Mouse (Mus musculus) G1E (cell line): ENCODE measurements around the gene Angptl2. TPM values are rescaled to one million over a fixed set of nuclear protein-coding genes. Genes with fewer than 3 reads are reported as not detected.

Experiments
- ATAC-seq: 2 replicates; pipeline ENCODE4 v1.8.0; 2016; ENCODE audit warnings: mild to moderate bottlenecking; ENCODE audit not compliant: insufficient number of reproducible peaks, poor library complexity, low FRiP score, severe bottlenecking; ENCODE audit errors: extremely low read depth
- DNase-seq: peaks from one replicate; pipeline ENCODE4 v3.0.0; 2012; ENCODE audit warnings: low spot score
- H3K27me3 ChIP-seq: 2 replicates; pipeline ENCODE4 v1.6.1; 2012; ENCODE audit warnings: mild to moderate bottlenecking, low read length, inconsistent platforms; ENCODE audit not compliant: insufficient read depth
- H3K36me3 ChIP-seq: replicated peaks from 2 replicates; pipeline ENCODE3; 2012; ENCODE audit warnings: mild to moderate bottlenecking, inconsistent platforms
- H3K4me1 ChIP-seq: 2 replicates; pipeline ENCODE4 v1.6.1; 2012; ENCODE audit warnings: low read depth, low read length, inconsistent platforms, mixed read lengths; ENCODE audit not compliant: insufficient read depth
- H3K4me3 ChIP-seq: 2 replicates; pipeline ENCODE4 v1.5.1; 2012; ENCODE audit warnings: low read depth, mild to moderate bottlenecking, inconsistent platforms, low read length, moderate library complexity, mixed read lengths
- H3K9me3 ChIP-seq: replicated peaks from 2 replicates; pipeline ENCODE4 v1.6.1; 2012; ENCODE audit warnings: inconsistent platforms
- CTCF ChIP-seq: IDR thresholded peaks from 2 replicates; pipeline ENCODE4 v1.5.1; 2012; ENCODE audit warnings: low read depth, low read length, inconsistent platforms, mixed read lengths
- GATA1 ChIP-seq: IDR thresholded peaks from 2 replicates; pipeline ENCODE4 v1.6.1; 2012; ENCODE audit warnings: borderline replicate concordance, low read length, inconsistent platforms, mixed read lengths
- GATA2 ChIP-seq: IDR thresholded peaks from 2 replicates; pipeline ENCODE4 v1.6.1; 2012; ENCODE audit warnings: low read depth, low read length, inconsistent platforms, borderline replicate concordance
- POLR2AphosphoS5 ChIP-seq: IDR thresholded peaks from 2 replicates; pipeline ENCODE4 v1.6.1; 2012; ENCODE audit warnings: low read depth, low read length, inconsistent platforms; ENCODE audit not compliant: insufficient replicate concordance
- TAL1 ChIP-seq: conservative IDR thresholded peaks from 2 replicates; pipeline ENCODE4 v1.6.1; 2012; ENCODE audit warnings: low read depth, low read length, inconsistent platforms, mixed read lengths
- polyA plus RNA-seq: library from polyadenylated mRNA; stranded (reverse); fragments of >175 nt; gene quantifications from 2 replicates; pipeline ENCODE4 v1.2.3, GENCODE M21; 2012
- total RNA-seq, 2 experiments: library from RNA; stranded (forward) in 1 of 2; stranded (reverse) in 1 of 2; fragments of 200-1000 nt in 1 of 2; fragments of >200 nt in 1 of 2; fragmentation: Nextera tagmentation in 1 of 2; gene quantifications; 2 replicates each; pipeline ENCODE4 v1.2.3; 2014 to 2017

Gene Angptl2
- total and polyA plus RNA-seq, 3 experiments: 0.11 TPM; not detected in 2

DNA sequence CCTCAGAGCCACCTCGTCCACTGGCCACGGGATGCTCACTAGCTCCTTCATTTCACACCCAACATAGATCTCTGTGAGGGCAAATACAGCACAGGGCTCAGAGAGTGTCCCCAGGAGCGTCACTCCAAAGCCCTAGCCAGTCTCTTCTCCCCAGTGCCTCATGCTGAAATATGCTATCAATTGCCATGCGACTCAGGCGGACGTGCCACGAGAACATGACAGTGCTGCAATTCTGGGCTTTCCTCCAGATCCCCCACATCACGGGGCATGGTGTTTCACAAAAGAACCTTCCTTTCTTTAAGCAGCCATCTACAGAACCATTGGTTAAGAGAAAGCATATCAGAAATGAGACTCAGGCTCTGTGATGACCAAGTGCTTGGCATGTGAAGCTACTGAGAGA, 44.9 kb downstream of the Angptl2 start:
- ATAC-seq (no peak), DNase-seq (no peak)
- Histone ChIP-seq H3K4me3 (no peak overlapping the region), H3K27me3 (no peaks in the 10 kb centered on the region), H3K36me3 (peaks cover 8% of the 10 kb centered on the region), H3K4me1 (peaks cover 12% of the 10 kb centered on the region), H3K9me3 (no peaks in the 10 kb centered on the region)
- TF ChIP-seq GATA2 (no peak), GATA1 (no peak), POLR2AphosphoS5 (no peak), CTCF (no peak), TAL1 (no peak)

DNA sequence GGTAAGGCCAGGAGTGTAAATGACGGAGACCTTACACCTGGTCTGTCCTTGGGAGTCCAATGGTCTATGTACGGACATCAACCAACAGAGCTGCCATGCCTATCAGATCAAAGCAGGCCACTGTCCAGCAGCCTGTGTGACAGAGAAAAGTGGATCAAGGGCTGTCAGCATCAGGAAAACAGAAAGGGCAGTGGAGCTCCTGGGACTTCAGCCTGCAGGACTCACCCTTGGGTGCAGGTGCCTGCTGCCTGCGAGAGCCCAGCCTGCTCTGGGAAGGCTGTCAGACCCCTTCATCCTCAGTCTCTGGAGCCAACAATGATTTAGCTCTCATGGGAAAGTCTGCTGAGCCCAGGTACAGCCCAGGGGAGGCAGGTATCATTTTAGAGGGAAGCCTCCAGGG, 45.6 kb downstream of the Angptl2 start:
- Histone ChIP-seq H3K4me3 (no peak overlapping the region), H3K4me1 (peaks cover 10% of the 10 kb centered on the region), H3K27me3 (no peaks in the 10 kb centered on the region), H3K36me3 (peaks cover 6% of the 10 kb centered on the region), H3K9me3 (no peaks in the 10 kb centered on the region)
- no peak for ATAC-seq
- TF ChIP-seq POLR2AphosphoS5 (no peak), TAL1 (no peak), GATA1 (no peak), GATA2 (no peak), CTCF (no peak)
- no peak for DNase-seq

DNA sequence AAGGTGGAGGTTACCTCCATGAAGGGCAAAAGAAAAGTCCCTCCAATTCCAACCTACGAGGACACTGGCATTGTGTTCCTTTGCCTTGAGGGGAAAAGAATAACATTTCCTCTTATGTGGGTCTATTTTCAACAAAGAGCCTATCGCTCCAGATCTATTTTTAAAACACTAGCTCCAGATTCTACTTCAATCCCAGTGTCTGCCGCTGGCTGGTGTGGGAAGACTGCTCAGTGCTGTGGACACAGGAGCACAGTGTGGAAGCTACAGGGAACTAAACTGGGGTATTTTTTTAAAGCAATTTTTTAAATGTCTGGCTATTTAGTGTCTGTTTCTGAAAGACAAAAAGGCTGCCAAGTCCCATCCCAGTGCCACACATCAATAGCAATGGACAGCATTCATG, 49.9 kb downstream of the Angptl2 start:
- DNase-seq (no peak), ATAC-seq (no peak)
- TF ChIP-seq POLR2AphosphoS5: no peak
- TF ChIP-seq GATA1: no peak
- TF ChIP-seq TAL1: no peak
- no peak for TF ChIP-seq GATA2
- TF ChIP-seq CTCF: no peak
- Histone ChIP-seq H3K27me3 (no peaks in the 10 kb centered on the region), H3K4me3 (no peak overlapping the region), H3K4me1 (no peaks in the 10 kb centered on the region), H3K9me3 (no peaks in the 10 kb centered on the region), H3K36me3 (peaks cover 9% of the 10 kb centered on the region)

DNA sequence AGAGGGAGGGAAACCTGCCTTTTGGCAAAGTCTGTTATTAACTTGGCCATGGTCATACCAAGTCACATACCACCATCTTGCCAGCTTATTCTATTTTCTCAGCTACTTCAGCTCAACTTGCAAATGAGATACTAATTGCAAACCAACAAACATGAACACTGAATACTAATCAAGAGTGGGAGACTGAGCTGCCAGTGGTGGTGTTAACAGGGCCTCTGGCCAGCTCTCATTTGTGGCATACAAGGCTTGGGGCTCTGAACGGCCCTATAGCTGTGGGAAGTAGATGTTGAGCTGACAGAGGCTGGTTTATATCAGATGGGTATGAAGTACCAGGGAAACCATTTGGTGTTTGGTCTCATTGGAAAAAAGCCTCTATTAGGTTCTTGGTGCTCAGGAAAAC, 51.2 kb downstream of the Angptl2 start:
- no peaks in the 10 kb centered on the region for H3K4me1 ChIP-seq
- H3K9me3 ChIP-seq: no peaks in the 10 kb centered on the region
- H3K27me3 ChIP-seq: no peaks in the 10 kb centered on the region
- DNase-seq (no peak), ATAC-seq (no peak)
- H3K4me3 ChIP-seq: no peak overlapping the region
- TF ChIP-seq POLR2AphosphoS5 (no peak), CTCF (no peak), TAL1 (no peak), GATA2 (no peak), GATA1 (no peak)
- peaks cover 9% of the 10 kb centered on the region for H3K36me3 ChIP-seq

DNA sequence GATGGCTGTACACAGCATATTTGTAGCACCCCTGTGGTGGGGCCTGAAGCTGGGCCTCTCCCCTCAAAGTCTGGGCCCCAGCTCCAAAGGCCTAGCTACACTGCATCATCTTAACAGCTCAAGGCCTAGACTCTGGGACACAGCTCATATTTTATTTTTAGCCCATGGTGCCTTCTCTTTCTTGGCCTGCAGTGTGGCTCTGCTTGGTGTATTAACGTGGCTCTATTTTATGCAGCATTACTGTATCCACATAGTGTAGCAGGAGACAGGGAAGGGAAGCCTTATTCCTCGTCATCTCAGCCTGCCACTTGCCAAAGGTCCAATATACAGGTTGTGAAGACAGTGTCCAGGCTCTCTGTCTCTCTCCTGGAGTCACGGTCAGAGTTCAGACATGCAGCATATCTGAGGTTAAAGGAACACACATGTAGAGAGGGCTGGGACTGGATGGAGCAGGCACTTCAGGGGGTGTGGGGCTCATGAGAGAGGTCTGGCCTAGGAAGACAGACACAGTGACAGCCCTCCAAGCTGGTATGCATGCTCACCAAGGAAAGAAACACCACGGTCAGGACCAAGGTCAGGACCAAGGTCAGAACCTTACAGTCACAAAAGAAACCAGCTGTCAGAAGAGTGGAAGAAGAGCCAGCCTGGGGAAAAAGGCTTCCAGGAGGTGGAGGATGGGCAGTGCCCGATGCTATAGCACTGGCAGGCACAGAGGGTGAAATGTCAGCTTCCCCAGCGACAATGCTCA, 52.7 kb downstream of the Angptl2 start:
- DNase-seq: no peak
- no peak for ATAC-seq
- no peaks in the 10 kb centered on the region for H3K27me3 ChIP-seq
- H3K36me3 ChIP-seq: peaks cover 9% of the 10 kb centered on the region
- H3K4me3 ChIP-seq: no peak overlapping the region
- no peaks in the 10 kb centered on the region for H3K4me1 ChIP-seq
- no peaks in the 10 kb centered on the region for H3K9me3 ChIP-seq
- no peak for TF ChIP-seq GATA2
- no peak for TF ChIP-seq POLR2AphosphoS5
- TF ChIP-seq GATA1: no peak
- TF ChIP-seq TAL1: no peak
- no peak for TF ChIP-seq CTCF

DNA sequence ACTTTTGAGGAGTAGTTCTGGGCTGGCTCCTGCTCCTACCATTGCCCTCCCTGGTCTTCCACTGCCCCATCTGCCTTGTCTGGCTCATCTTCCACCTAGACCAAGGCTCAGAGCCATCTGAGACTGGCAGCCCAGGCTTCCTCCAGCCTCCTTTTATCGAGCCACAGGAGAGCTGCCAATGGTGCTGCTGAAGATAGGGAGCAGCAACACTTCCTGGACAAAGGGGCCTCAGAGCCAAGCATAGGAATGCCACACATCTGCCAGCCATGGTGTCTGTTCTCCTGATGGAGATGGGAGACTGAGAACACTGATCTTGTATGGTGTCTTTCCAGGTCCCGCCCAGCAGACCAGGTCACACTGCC, 53.2 kb downstream of the Angptl2 start:
- DNase-seq: no peak
- Histone ChIP-seq H3K9me3 (no peaks in the 10 kb centered on the region), H3K36me3 (peaks cover 9% of the 10 kb centered on the region), H3K4me3 (no peak overlapping the region), H3K27me3 (no peaks in the 10 kb centered on the region), H3K4me1 (no peaks in the 10 kb centered on the region)
- no peak for TF ChIP-seq POLR2AphosphoS5
- no peak for TF ChIP-seq GATA2
- TF ChIP-seq CTCF: no peak
- TF ChIP-seq TAL1: no peak
- no peak for TF ChIP-seq GATA1
- no peak for ATAC-seq
